14 mouse cellular contexts compared by ENCODE assay signal in genomic region chr12:55372424-55373055, GRCm38 (mm10). TPM values are rescaled to one million over a fixed set of nuclear protein-coding genes. Genes with fewer than 3 reads are reported as not detected.
A peak's percentile ranks its signal among the peaks of the same experiment; 100 is the strongest.
DNase-seq lines count a peak whose midpoint lies in the region; ATAC-seq and TF ChIP-seq lines count a peak whose summit lies in the region.
"Had no signal": no experiment of that assay in that cellular context is flagged by ENCODE, and none has a peak within 500 bp of the region (broad histone marks: within the 10 kb centered on the region; RNA-seq: fewer than 3 reads in every experiment).

No protein-coding gene starts in this region.

- POLR2A ChIA-PET in Patski (lab: Charles Lee) = interaction anchor here (0.6 to 0.9 kb wide), 3 partner anchors 123 to 132 kb away, joined by 3 to 4 read pairs (median 3); no protein-coding TSS in a partner anchor

- H3K36me3 ChIP-seq in hindbrain, embryonic 14.5 days (replicated peaks; ENCODE audit: control insufficient read depth, insufficient read depth) = no peaks in the 10 kb centered on the region
- H3K36me3 ChIP-seq in hindbrain, embryonic 10.5 days = peaks cover 6% of the 10 kb centered on the region
- no peaks in the 10 kb centered on the region for H3K36me3 ChIP-seq in lung, postnatal 0 days (ENCODE audit: insufficient read depth, low read length)
- H3K36me3 ChIP-seq: heart, embryonic 13.5 days; neural tube, embryonic 12.5 days had no signal

- in situ Hi-C loops in Patski (cut with MboI; ENCODE audit: low pct_unique_long_range_greater_than_20kb) = no loop called here

- CTCF ChIA-PET in Patski (lab: Charles Lee) = interaction anchor here (1.2 to 1.5 kb wide), 3 partner anchors 14 to 122 kb away, joined by 3 to 9 read pairs (median 5); no protein-coding TSS in a partner anchor

- no peaks in the 10 kb centered on the region for H3K9me3 ChIP-seq in hindbrain, embryonic 14.5 days (ENCODE audit: control insufficient read depth, low read length)
- no peaks in the 10 kb centered on the region for H3K9me3 ChIP-seq in hindbrain, embryonic 10.5 days
- no peaks in the 10 kb centered on the region for H3K9me3 ChIP-seq in lung, postnatal 0 days (ENCODE audit: low read length)
- H3K9me3 ChIP-seq: embryonic facial prominence, embryonic 10.5 days; heart, embryonic 13.5 days; megakaryocyte, embryonic 14.5 days; neural tube, embryonic 12.5 days had no signal

- no peak overlapping the region for H3K27ac ChIP-seq in hindbrain, embryonic 14.5 days
- H3K27ac ChIP-seq in hindbrain, embryonic 10.5 days = no peak overlapping the region
- no peak overlapping the region for H3K27ac ChIP-seq in lung, postnatal 0 days (ENCODE audit: low read length)
- H3K27ac ChIP-seq: embryonic facial prominence, embryonic 10.5 days; heart, embryonic 13.5 days; neural tube, embryonic 12.5 days had no signal

- no peak overlapping the region for H3K4me2 ChIP-seq in hindbrain, embryonic 14.5 days (replicated peaks)
- no peak overlapping the region for H3K4me2 ChIP-seq in lung, postnatal 0 days (replicated peaks; ENCODE audit: low read depth, low read length)
- H3K4me2 ChIP-seq: heart, embryonic 13.5 days; neural tube, embryonic 12.5 days had no signal

- no peak overlapping the region for H3K9ac ChIP-seq in hindbrain, embryonic 14.5 days
- no peak overlapping the region for H3K9ac ChIP-seq in lung, postnatal 0 days (replicated peaks; ENCODE audit: low read depth)
- H3K9ac ChIP-seq: heart, embryonic 13.5 days; neural tube, embryonic 12.5 days had no signal

- H3K27me3 ChIP-seq in hindbrain, embryonic 14.5 days (ENCODE audit: control insufficient read depth, insufficient read depth, low read length) = no peaks in the 10 kb centered on the region
- no peaks in the 10 kb centered on the region for H3K27me3 ChIP-seq in hindbrain, embryonic 10.5 days (ENCODE audit: insufficient read depth, poor library complexity, severe bottlenecking)
- H3K27me3 ChIP-seq in lung, postnatal 0 days (replicated peaks; ENCODE audit: insufficient read depth, low read length) = no peaks in the 10 kb centered on the region
- H3K27me3 ChIP-seq in Patski = no peaks in the 10 kb centered on the region
- H3K27me3 ChIP-seq: heart, embryonic 13.5 days; megakaryocyte, embryonic 14.5 days; neural tube, embryonic 12.5 days had no signal

- no peak overlapping the region for H3K4me3 ChIP-seq in hindbrain, embryonic 14.5 days (replicated peaks; ENCODE audit: low read length)
- H3K4me3 ChIP-seq in hindbrain, embryonic 10.5 days = no peak overlapping the region
- H3K4me3 ChIP-seq in lung, postnatal 0 days (ENCODE audit: low read depth, low read length) = no peak overlapping the region
- H3K4me3 ChIP-seq: embryonic facial prominence, embryonic 10.5 days; heart, embryonic 13.5 days; megakaryocyte, embryonic 14.5 days; neural tube, embryonic 12.5 days had no signal

- H3K4me1 ChIP-seq in hindbrain, embryonic 14.5 days (replicated peaks; ENCODE audit: control insufficient read depth, insufficient read depth, low read length) = no peaks in the 10 kb centered on the region
- no peaks in the 10 kb centered on the region for H3K4me1 ChIP-seq in hindbrain, embryonic 10.5 days (replicated peaks)
- no peaks in the 10 kb centered on the region for H3K4me1 ChIP-seq in lung, postnatal 0 days (ENCODE audit: insufficient read depth, low read depth, low read length)
- H3K4me1 ChIP-seq: embryonic facial prominence, embryonic 10.5 days; heart, embryonic 13.5 days; neural tube, embryonic 12.5 days had no signal

- TF ChIP-seq EP300 in lung, postnatal 0 days (IDR thresholded peaks at IDR 0.05) = no peak

- peak; percentile 50 for TF ChIP-seq CTCF in lung, postnatal 0 days (IDR thresholded peaks at IDR 0.05)
- peak; percentile 39 for TF ChIP-seq CTCF in Patski (IDR thresholded peaks at IDR 0.05)

- DNase-seq in hindbrain, embryonic 14.5 days (ENCODE audit: low spot score) = peak; percentile 35
- no peak for DNase-seq in hindbrain, embryonic 10.5 days (ENCODE audit: low spot score)
- peak; percentile 42 for DNase-seq in lung, postnatal 0 days (ENCODE audit: low spot score)
- DNase-seq in lung, postnatal 4 days = no peak
- DNase-seq in Patski (ENCODE audit: low read depth, low spot score) = no peak
- DNase-seq in thymus, postnatal 0 days (ENCODE audit: low spot score) = peak; percentile 64
- no peak for DNase-seq in layer of hippocampus, postnatal 25 days (ENCODE audit: extremely low spot score in 1 of 2, low spot score in 1 of 2)
- DNase-seq in layer of hippocampus, adult 11-12 months (ENCODE audit: low spot score) = no peak
- DNase-seq: left cerebral cortex, postnatal 4 days had no signal

- no peak for ATAC-seq in hindbrain, embryonic 14.5 days (ENCODE audit: low FRiP score)
- ATAC-seq in lung, postnatal 0 days = no peak
- no peak for ATAC-seq in Patski
- ATAC-seq: forebrain, embryonic 16.5 days had no signal

- 84% methylated on average over 3 of the region's 3 CpGs for WGBS in hindbrain, embryonic 14.5 days
- WGBS in hindbrain, embryonic 10.5 days = 92% methylated on average over 3 of the region's 3 CpGs
- WGBS in lung, postnatal 0 days = 75% methylated on average over 3 of the region's 3 CpGs

RNA-seq across cellular contexts. Expression of gene Psma6, which starts 11.5 kb away (rescaled TPM):
- 403 and 442 TPM in 2 replicates for polyA plus RNA-seq in hindbrain, embryonic 14.5 days (2014; fragmentation: Nextera tagmentation; extraction: Ambion mirVana)
- polyA plus RNA-seq in hindbrain, embryonic 10.5 days (2016; fragmentation: Nextera tagmentation; extraction: Ambion mirVana) = 497 and 528 TPM in 2 replicates
- 281 and 292 TPM in 2 replicates for polyA plus RNA-seq in lung, postnatal 0 days (2015; fragmentation: Nextera tagmentation; extraction: Ambion mirVana)
- 212 TPM for polyA plus RNA-seq in Patski (2021)
- 720 and 727 TPM in 2 replicates for polyA plus RNA-seq in thymus, postnatal 0 days (2015; fragmentation: Nextera tagmentation; extraction: Ambion mirVana)
- 100 to 1,000 TPM; 130 to 151 TPM for total RNA-seq in layer of hippocampus, postnatal 25 days (2021)

Comparison
In these comparisons a context has a peak if more than half of its experiments do, and no peak if none do; other contexts are left out.
1. DNase-seq: peak in hindbrain, embryonic 14.5 days (single experiment), lung, postnatal 0 days (single experiment) and thymus, postnatal 0 days (single experiment); none in hindbrain, embryonic 10.5 days (single experiment), lung, postnatal 4 days (0 of 2), Patski (single experiment), layer of hippocampus, postnatal 25 days (0 of 2) and layer of hippocampus, adult 11-12 months (single experiment).